Mouse (Mus musculus) hindbrain, embryonic 11.5 days (tissue): ENCODE results near the gene Endog. TPM values are rescaled to one million over a fixed set of nuclear protein-coding genes. Genes with fewer than 3 reads are reported as not detected.
"Not testable (repeated sequence)": the region's sequence is repeated elsewhere in the genome, so short reads cannot be mapped to it uniquely, and the experiment has no call there.

Experiments used
- ATAC-seq: fragments of 200-750 bp; cut with Nextera tagmentation; 2 replicates; pipeline ENCODE4 v1.8.0; 2017; ENCODE audit warnings: mild to moderate bottlenecking, moderate TSS enrichment, moderate library complexity; ENCODE audit not compliant: low FRiP score
- DNase-seq: peaks from one replicate; pipeline ENCODE4 v3.0.0-alpha.2; 2015; ENCODE audit warnings: low spot score
- H3K27ac ChIP-seq: fragments of 300-500 bp; sonication (generic); 2 replicates; pipeline ENCODE4 v1.5.1; 2014; ENCODE audit warnings: mild to moderate bottlenecking, low read depth, low read length
- H3K27me3 ChIP-seq: fragments of 300-500 bp; sonication (generic); 2 replicates; pipeline ENCODE4 v1.6.1; 2014; ENCODE audit warnings: mild to moderate bottlenecking, low read length, moderate library complexity, mixed read lengths; ENCODE audit not compliant: control insufficient read depth, insufficient read depth
- H3K36me3 ChIP-seq: fragments of 300-500 bp; sonication (generic); 2 replicates; pipeline ENCODE4 v1.6.1; 2014; ENCODE audit warnings: mild to moderate bottlenecking, low read length, moderate library complexity, mixed read lengths; ENCODE audit not compliant: control insufficient read depth, insufficient read depth
- H3K4me1 ChIP-seq: fragments of 300-500 bp; sonication (generic); replicated peaks from 2 replicates; pipeline ENCODE4 v1.6.1; 2014; ENCODE audit warnings: low read length, mixed read lengths; ENCODE audit not compliant: control insufficient read depth, insufficient read depth
- H3K4me2 ChIP-seq: fragments of 300-500 bp; sonication (generic); replicated peaks from 2 replicates; pipeline ENCODE4 v1.6.1; 2014; ENCODE audit warnings: mild to moderate bottlenecking, low read depth, low read length
- H3K4me3 ChIP-seq: fragments of 300-500 bp; sonication (generic); 2 replicates; pipeline ENCODE4 v1.5.1; 2014; ENCODE audit warnings: low read depth, low read length
- H3K9ac ChIP-seq: fragments of 300-500 bp; sonication (generic); 2 replicates; pipeline ENCODE4 v1.6.1; 2014; ENCODE audit warnings: low read depth, low read length
- H3K9me3 ChIP-seq: fragments of 300-500 bp; sonication (generic); 2 replicates; pipeline ENCODE4 v1.6.1; 2016; ENCODE audit warnings: low read length; ENCODE audit not compliant: control insufficient read depth
- WGBS: fragments of 180-500 bp; shearing (Covaris S2); extraction: QIAGEN DNeasy Blood & Tissue Kit; methylation state at CpG from one replicate; pipeline ENCODE4 v1.1.7; 2014; 5-methylcytosine and 5-hydroxymethylcytosine counted together
- polyA plus RNA-seq: library from polyadenylated mRNA; unstranded; fragments of >200 nt; fragmentation: Nextera tagmentation; extraction: Ambion mirVana; gene quantifications from 2 replicates; pipeline ENCODE4 v1.2.1, GENCODE M21; 2014

Gene Endog
- polyA plus RNA-seq, 1 experiment from 2014 or later, result 15.3 TPM

DNA sequence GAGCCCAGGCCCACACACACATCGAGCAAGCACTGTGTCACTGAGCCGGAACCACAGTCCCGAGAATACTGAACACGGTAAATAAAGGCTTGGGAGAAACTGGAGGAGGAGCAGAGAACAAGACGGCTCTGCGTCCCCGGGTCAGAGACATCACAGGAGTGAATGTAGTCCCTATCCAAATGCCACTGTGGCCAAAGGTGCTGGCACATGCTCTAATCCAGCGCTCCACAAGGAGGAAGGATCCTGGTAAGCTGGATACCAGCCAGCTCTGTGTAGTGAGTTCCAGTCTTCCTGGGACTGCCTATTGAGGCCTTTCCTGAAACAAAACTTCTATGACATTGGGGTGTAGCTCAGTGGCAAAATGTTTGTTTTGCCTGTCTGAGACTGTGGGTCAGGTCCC lies 18.7 kb upstream of the Endog start:
- H3K9me3 ChIP-seq, result no peaks in the 10 kb centered on the region
- no peak overlapping the region for H3K4me3 ChIP-seq
- no peak for DNase-seq
- no peak overlapping the region for H3K27ac ChIP-seq
- WGBS, result 81% methylated on average over 8 of the region's 8 CpGs
- no peak overlapping the region for H3K4me2 ChIP-seq
- ATAC-seq, result no peak
- H3K36me3 ChIP-seq, result 0 out of 2 replicates have a peak, but pooled peaks cover 4% of the 10 kb centered on the region
- H3K27me3 ChIP-seq, result no peaks in the 10 kb centered on the region
- no peak overlapping the region for H3K9ac ChIP-seq
- no peaks in the 10 kb centered on the region for H3K4me1 ChIP-seq

DNA sequence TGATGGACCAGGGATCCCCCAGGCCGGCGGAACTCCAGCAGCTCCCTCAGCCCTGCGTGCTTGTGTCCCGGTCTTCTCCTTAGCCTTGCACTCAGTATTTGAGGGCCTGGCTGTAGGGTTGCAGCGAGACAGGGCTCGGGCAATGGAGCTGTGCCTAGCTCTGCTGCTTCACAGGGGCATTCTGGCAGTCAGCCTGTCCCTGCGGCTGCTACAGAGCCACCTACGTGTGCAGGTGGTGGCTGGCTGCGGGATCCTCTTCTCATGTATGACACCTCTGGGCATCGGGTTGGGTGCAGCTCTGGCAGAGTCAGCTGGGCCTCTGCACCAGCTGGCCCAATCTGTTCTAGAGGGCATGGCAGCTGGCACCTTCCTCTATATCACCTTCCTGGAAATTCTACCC lies 11.4 kb upstream of the Endog start:
- 80% methylated on average over 5 of the region's 10 CpGs for whole genome bisulfite sequencing
- H3K27me3 ChIP-seq, H3K4me2 ChIP-seq, H3K9me3 ChIP-seq, DNase-seq, H3K36me3 ChIP-seq, H3K4me3 ChIP-seq, H3K27ac ChIP-seq, ATAC-seq, H3K4me1 ChIP-seq, H3K9ac ChIP-seq: not testable (repeated sequence)

DNA sequence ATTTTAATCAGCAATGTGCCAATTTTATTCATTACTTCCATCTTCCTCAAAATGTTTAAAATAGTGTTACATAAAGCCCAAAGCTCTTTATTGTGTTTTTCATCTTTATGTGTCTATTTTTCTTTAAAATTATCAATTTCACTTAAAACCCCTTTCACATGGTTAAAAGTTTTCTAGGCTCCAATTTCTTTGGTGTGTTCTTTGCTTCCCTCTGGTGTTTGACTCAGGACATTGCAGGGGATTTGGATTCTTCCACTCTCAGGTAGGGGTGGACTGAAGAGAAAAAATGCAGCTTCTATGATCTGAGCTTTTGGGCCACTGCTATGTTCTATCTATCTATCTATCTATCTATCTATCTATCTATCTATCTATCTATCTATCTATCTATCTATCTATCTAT lies 9.5 kb upstream of the Endog start:
- no peaks in the 10 kb centered on the region; the same call in 1 of the 2 replicates for H3K9me3 ChIP-seq
- no peak overlapping the region for H3K4me2 ChIP-seq
- DNase-seq, result peak; percentile 74
- H3K4me3 ChIP-seq, result no peak overlapping the region
- no peaks in the 10 kb centered on the region for H3K36me3 ChIP-seq
- H3K9ac ChIP-seq, result no peak overlapping the region
- no peak overlapping the region for H3K27ac ChIP-seq
- no peaks in the 10 kb centered on the region for H3K27me3 ChIP-seq
- no peak for ATAC-seq
- H3K4me1 ChIP-seq, result no peaks in the 10 kb centered on the region

DNA sequence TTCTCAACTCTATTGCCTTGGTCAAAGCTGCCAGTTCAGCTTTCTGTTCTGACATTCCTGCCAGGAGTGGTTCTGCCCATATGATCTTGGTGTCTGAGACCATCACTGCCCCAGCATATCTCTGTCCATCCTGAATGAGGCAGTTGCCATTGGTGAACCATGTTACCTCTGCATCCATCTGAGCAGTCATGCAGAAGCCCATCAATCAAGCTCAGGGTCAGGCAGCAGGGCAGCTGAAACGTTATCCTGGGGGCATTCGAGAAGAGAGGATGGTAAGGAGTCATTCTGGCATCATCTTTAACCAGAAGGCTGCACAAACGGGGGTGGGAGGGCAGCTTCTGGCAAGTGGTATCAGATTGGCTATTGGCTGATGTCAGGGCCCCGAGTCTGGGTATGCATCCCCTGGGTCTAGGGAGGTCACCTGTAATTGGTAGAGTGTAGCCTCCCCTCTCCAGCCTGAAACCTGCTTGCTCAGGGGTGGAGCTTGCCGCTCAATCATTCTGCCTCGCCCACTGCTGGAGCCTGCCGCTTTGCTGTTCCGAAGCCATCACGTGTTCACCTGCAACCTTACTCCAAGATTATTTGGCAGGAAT lies 6.9 kb upstream of the Endog start:
- H3K4me2 ChIP-seq, result no peak overlapping the region
- no peak overlapping the region for H3K9ac ChIP-seq
- DNase-seq (no peak), ATAC-seq (no peak)
- no peak overlapping the region for H3K4me3 ChIP-seq
- no peaks in the 10 kb centered on the region for H3K4me1 ChIP-seq
- WGBS, result 50% methylated on average over 9 of the region's 9 CpGs
- no peaks in the 10 kb centered on the region; the same call in 1 of the 2 replicates for H3K9me3 ChIP-seq
- no peaks in the 10 kb centered on the region for H3K27me3 ChIP-seq
- H3K27ac ChIP-seq, result no peak overlapping the region
- no peaks in the 10 kb centered on the region for H3K36me3 ChIP-seq

DNA sequence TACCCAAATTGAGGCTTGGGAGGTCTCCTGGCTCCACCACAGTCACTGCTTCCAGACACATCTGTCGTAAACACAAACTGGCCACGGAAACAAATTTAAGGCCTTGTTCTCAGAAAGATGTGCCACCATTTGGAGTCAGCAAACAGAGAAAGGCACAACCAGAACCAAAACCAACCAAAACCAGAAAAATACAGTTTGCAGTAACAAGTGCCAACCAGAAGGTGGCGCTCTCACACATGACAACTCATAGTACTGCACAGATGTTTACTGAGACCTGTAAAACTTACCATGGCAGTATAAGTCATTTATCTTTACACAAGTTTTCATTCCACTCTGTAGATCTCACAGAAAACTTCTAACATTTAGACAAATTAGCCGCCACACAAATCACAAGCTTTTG lies 4.6 kb upstream of the Endog start:
- Histone ChIP-seq H3K4me3 (no peak overlapping the region), H3K4me2 (no peak overlapping the region), H3K4me1 (no peaks in the 10 kb centered on the region), H3K27me3 (no peaks in the 10 kb centered on the region), H3K9me3 (no peaks in the 10 kb centered on the region; the same call in 1 of the 2 replicates), H3K27ac (no peak overlapping the region), H3K9ac (no peak overlapping the region), H3K36me3 (no peaks in the 10 kb centered on the region)
- WGBS, result 59% methylated on average over 4 of the region's 4 CpGs
- DNase-seq (peak; percentile 25), ATAC-seq (no peak)

DNA sequence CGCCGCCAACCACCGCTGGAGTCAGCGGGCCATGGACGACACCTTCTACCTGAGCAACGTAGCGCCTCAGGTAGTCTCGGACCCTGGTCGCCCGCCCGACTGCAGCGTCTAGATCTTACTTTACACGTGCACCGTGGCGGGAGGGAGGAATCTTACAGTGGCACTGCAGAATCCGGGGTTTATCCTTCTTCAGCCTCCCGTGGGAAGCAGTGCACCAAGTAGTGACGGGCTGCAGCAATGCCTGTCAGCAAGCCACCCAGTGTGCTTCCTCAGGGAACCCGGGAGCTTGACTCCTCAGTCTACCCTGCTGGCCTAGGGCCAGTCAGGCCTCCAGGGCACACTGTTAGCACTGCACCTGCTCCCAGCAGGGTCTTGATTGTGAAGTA lies 697 bp downstream of the Endog start:
- H3K36me3 ChIP-seq, result peaks cover 12% of the 10 kb centered on the region
- no peaks in the 10 kb centered on the region for H3K9me3 ChIP-seq
- peak overlapping the region; percentile 63 for H3K4me3 ChIP-seq
- H3K4me2 ChIP-seq, result peak overlapping the region; percentile 95
- 0 out of 2 replicates have a peak, but pooled peaks cover 2% of the 10 kb centered on the region for H3K4me1 ChIP-seq
- DNase-seq (no peak), ATAC-seq (peak; percentile 37; the same call in 1 of the 2 replicates)
- 3% methylated on average over 19 of the region's 19 CpGs for WGBS
- no peaks in the 10 kb centered on the region for H3K27me3 ChIP-seq
- H3K27ac ChIP-seq, result peak overlapping the region; percentile 87
- peak overlapping the region; percentile 70 for H3K9ac ChIP-seq

DNA sequence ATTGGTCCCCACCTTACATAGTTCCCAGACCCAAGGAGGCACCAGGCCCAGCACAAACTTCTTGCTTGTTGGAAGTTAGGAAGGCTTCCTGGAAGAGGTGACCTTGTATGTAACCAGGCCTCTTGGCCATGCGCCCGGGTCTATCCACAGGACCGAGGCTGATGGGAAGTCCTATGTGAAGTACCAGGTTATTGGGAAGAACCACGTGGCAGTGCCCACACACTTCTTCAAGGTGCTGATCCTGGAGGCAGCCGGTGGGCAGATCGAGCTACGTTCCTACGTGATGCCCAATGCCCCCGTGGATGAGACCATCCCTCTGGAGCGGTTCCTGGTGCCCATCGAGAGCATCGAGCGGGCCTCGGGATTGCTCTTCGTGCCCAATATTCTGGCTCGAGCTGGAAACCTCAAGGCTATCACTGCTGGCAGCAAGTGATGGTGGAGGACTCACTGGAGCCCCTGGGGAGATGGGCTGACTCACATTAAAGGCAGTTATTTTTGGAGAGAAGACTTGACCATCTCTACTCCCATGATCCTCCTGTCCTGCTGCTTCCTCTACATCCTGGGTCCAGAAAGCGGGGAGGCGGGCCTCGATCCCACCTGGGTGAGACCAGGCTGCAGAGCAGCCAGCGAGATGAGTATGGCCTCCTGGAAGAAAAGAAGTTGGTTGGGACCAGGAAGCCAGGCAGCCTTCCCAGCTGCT lies 2.4 kb downstream of the Endog start:
- Histone ChIP-seq H3K9ac (no peak overlapping the region), H3K27ac (no peak overlapping the region), H3K4me2 (no peak overlapping the region), H3K4me1 (peaks cover 6% of the 10 kb centered on the region; the same call in 1 of the 2 replicates), H3K9me3 (no peaks in the 10 kb centered on the region), H3K4me3 (no peak overlapping the region), H3K36me3 (peaks cover 12% of the 10 kb centered on the region), H3K27me3 (no peaks in the 10 kb centered on the region)
- no peak for DNase-seq
- ATAC-seq, result no peak
- WGBS, result 96% methylated on average over 20 of the region's 20 CpGs

DNA sequence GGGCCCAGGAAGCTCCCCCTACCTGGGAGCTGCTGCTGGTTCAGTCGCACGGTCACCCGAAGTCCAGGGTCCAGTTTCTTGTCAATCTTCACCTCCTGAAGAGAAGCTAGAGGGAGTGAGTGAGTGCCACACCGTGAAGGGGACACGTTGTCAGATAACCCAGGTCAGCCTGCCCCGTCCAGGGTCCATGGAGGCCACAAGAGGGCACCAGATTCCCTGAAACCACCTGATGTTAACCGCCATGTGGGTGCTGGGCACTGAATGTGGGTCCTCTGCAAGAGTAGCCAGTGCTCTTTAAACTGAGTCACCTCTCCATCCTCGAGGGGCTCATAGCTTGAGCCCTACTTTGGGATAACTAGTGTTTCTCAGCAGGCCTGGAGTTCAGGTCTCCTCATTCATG lies 4.6 kb downstream of the Endog start:
- Histone ChIP-seq H3K36me3 (peaks cover 12% of the 10 kb centered on the region), H3K4me3 (no peak overlapping the region), H3K27me3 (no peaks in the 10 kb centered on the region), H3K9ac (no peak overlapping the region), H3K4me1 (peaks cover 6% of the 10 kb centered on the region; the same call in 1 of the 2 replicates), H3K27ac (no peak overlapping the region), H3K9me3 (no peaks in the 10 kb centered on the region), H3K4me2 (no peak overlapping the region)
- ATAC-seq (no peak), DNase-seq (no peak)
- WGBS, result 83% methylated on average over 8 of the region's 8 CpGs

DNA sequence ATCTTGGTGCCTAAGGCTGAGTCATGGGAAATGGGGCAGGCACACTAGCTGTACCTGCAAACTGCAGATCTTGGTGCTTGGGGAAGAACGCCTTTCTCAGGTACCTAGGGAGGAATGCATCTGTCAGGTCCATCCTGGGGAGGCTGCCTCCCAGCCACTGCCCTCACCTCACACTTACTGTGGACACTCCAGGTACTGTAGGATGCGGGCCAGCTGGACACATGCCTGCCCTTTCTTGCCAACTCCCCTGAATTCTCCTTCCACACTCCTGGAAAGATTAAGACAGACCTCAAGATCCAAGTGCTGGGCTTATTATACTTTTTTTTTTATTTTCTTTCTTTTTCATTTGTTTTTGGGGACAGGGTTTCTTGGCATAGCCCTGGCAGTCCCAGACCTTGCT lies 5.3 kb downstream of the Endog start:
- Histone ChIP-seq H3K4me3 (no peak overlapping the region), H3K9me3 (no peaks in the 10 kb centered on the region), H3K36me3 (peaks cover 12% of the 10 kb centered on the region), H3K9ac (no peak overlapping the region), H3K4me1 (peaks cover 6% of the 10 kb centered on the region; the same call in 1 of the 2 replicates), H3K27ac (no peak overlapping the region), H3K27me3 (no peaks in the 10 kb centered on the region), H3K4me2 (no peak overlapping the region)
- DNase-seq (no peak), ATAC-seq (no peak)
- 100% methylated on average over 2 of the region's 2 CpGs for WGBS
